Mouse (Mus musculus) olfactory bulb, adult 2 months (tissue): ENCODE data around the gene Brd9.

Source experiments
- CTCF ChIP-seq: fragments of 200-500 bp; IDR thresholded peaks from 2 replicates; pipeline ENCODE4 v1.5.1; 2012; ENCODE audit warnings: low read depth, mild to moderate bottlenecking, low read length, moderate library complexity; ENCODE audit not compliant: insufficient read depth
- POLR2A ChIP-seq: fragments of 200-500 bp; IDR thresholded peaks from 2 replicates; pipeline ENCODE4 v1.6.1; 2012; ENCODE audit warnings: mild to moderate bottlenecking, low read depth, low read length, moderate library complexity; ENCODE audit not compliant: insufficient read depth

DNA sequence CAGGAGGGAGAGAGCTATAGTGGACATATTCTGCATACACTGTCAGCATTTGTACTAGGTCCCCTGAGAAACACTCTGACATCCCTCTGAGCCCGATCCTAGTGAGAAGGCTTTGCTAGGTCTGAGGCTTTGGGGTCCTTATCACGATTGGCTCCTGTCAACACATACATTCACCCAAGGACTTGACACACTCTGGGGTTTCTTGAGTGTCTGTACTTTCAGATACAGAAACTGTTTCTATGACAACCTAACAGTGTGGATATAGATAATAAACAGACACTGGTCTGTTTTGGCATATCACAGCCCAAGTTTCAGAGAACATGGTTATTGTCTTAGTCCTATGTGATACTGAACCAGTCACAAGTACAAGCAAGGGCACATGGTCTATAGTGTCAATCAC, 53.1 kb downstream of the Brd9 start:
- TF ChIP-seq POLR2A (no peak), CTCF (no peak)
